Mouse (Mus musculus): ENCODE data around the gene Dmwd. TPM values are rescaled to one million over a fixed set of nuclear protein-coding genes. Genes with fewer than 3 reads are reported as not detected.
A peak's percentile ranks its signal among the peaks of the same experiment; 100 is the strongest.

The Dmwd gene
- polyA plus RNA-seq, 1 experiment from 2014 or later, result 35.2 TPM

GRCm38 (mm10) chr7:19077761-19078160, 1.7 kb downstream of the Dmwd start:
- Histone ChIP-seq H3K4me1 (ENCODE audit: control insufficient read depth, insufficient read depth, low read length) (peaks cover 15% of the 10 kb centered on the region; the same call in 1 of the 2 replicates), H3K9me3 (ENCODE audit: control insufficient read depth, low read length) (no peaks in the 10 kb centered on the region), H3K4me2 (ENCODE audit: low read depth, low read length) (peak overlapping the region; percentile 73), H3K36me3 (ENCODE audit: control insufficient read depth, insufficient read depth, low read length) (peaks cover 38% of the 10 kb centered on the region), H3K27ac (ENCODE audit: low read depth, low read length) (no peak overlapping the region), H3K9ac (replicated peaks; ENCODE audit: low read depth, low read length) (no peak overlapping the region; the same call in 1 of the 2 replicates), H3K27me3 (ENCODE audit: control insufficient read depth, insufficient read depth, low read length) (no peaks in the 10 kb centered on the region; the same call in 1 of the 2 replicates), H3K4me3 (ENCODE audit: low read depth, low read length) (peak overlapping the region; percentile 100; the same call in 1 of the 2 replicates)
- WGBS, result 89% methylated on average over 14 of the region's 14 CpGs
- ATAC-seq (ENCODE audit: low read depth), result no peak

- no peak overlapping the region for H3K4me3 ChIP-seq (ENCODE audit: low read depth, low read length)
- H3K9ac ChIP-seq (replicated peaks; ENCODE audit: low read depth, low read length), result no peak overlapping the region
- peaks cover 15% of the 10 kb centered on the region; the same call in 1 of the 2 replicates for H3K4me1 ChIP-seq (ENCODE audit: control insufficient read depth, insufficient read depth, low read length)
- H3K4me2 ChIP-seq (ENCODE audit: low read depth, low read length), result no peak overlapping the region
- H3K9me3 ChIP-seq (ENCODE audit: control insufficient read depth, low read length), result no peaks in the 10 kb centered on the region
- H3K36me3 ChIP-seq (ENCODE audit: control insufficient read depth, insufficient read depth, low read length), result peaks cover 41% of the 10 kb centered on the region
- no peaks in the 10 kb centered on the region; the same call in 1 of the 2 replicates for H3K27me3 ChIP-seq (ENCODE audit: control insufficient read depth, insufficient read depth, low read length)
- WGBS, result 90% methylated on average over 3 of the region's 3 CpGs
- no peak for ATAC-seq (ENCODE audit: low read depth)
- H3K27ac ChIP-seq (ENCODE audit: low read depth, low read length), result no peak overlapping the region
These were observed 2.7 kb downstream of the Dmwd start for GRCm38 (mm10) chr7:19078732-19079131.

- H3K4me3 ChIP-seq (ENCODE audit: low read depth, low read length), result no peak overlapping the region
- H3K4me2 ChIP-seq (ENCODE audit: low read depth, low read length), result no peak overlapping the region
- ATAC-seq (ENCODE audit: low read depth), result no peak
- no peaks in the 10 kb centered on the region; the same call in 1 of the 2 replicates for H3K27me3 ChIP-seq (ENCODE audit: control insufficient read depth, insufficient read depth, low read length)
- peaks cover 41% of the 10 kb centered on the region for H3K36me3 ChIP-seq (ENCODE audit: control insufficient read depth, insufficient read depth, low read length)
- H3K27ac ChIP-seq (ENCODE audit: low read depth, low read length), result no peak overlapping the region
- 93% methylated on average over 19 of the region's 19 CpGs for WGBS
- no peak overlapping the region for H3K9ac ChIP-seq (replicated peaks; ENCODE audit: low read depth, low read length)
- no peaks in the 10 kb centered on the region for H3K9me3 ChIP-seq (ENCODE audit: control insufficient read depth, low read length)
- peaks cover 11% of the 10 kb centered on the region; the same call in 1 of the 2 replicates for H3K4me1 ChIP-seq (ENCODE audit: control insufficient read depth, insufficient read depth, low read length)
These were observed 4.5 kb downstream of the Dmwd start for GRCm38 (mm10) chr7:19080451-19080950.

- Histone ChIP-seq H3K36me3 (ENCODE audit: control insufficient read depth, insufficient read depth, low read length) (peaks cover 44% of the 10 kb centered on the region), H3K4me2 (ENCODE audit: low read depth, low read length) (no peak overlapping the region), H3K27ac (ENCODE audit: low read depth, low read length) (no peak overlapping the region), H3K9ac (replicated peaks; ENCODE audit: low read depth, low read length) (no peak overlapping the region), H3K27me3 (ENCODE audit: control insufficient read depth, insufficient read depth, low read length) (no peaks in the 10 kb centered on the region), H3K4me3 (ENCODE audit: low read depth, low read length) (no peak overlapping the region), H3K9me3 (ENCODE audit: control insufficient read depth, low read length) (no peaks in the 10 kb centered on the region), H3K4me1 (ENCODE audit: control insufficient read depth, insufficient read depth, low read length) (peaks cover 6% of the 10 kb centered on the region; the same call in 1 of the 2 replicates)
- no peak for ATAC-seq (ENCODE audit: low read depth)
- WGBS, result 80% methylated on average over 4 of the region's 4 CpGs
These were observed 6.1 kb downstream of the Dmwd start for GRCm38 (mm10) chr7:19082171-19082570.

GRCm38 (mm10) chr7:19083096-19083495, 7.1 kb downstream of the Dmwd start:
- ATAC-seq (ENCODE audit: low read depth), result no peak
- WGBS, result 59% methylated on average over 6 of the region's 6 CpGs
- Histone ChIP-seq H3K27me3 (ENCODE audit: control insufficient read depth, insufficient read depth, low read length) (no peaks in the 10 kb centered on the region), H3K4me2 (ENCODE audit: low read depth, low read length) (no peak overlapping the region), H3K4me1 (ENCODE audit: control insufficient read depth, insufficient read depth, low read length) (no peaks in the 10 kb centered on the region), H3K9ac (replicated peaks; ENCODE audit: low read depth, low read length) (no peak overlapping the region), H3K4me3 (ENCODE audit: low read depth, low read length) (no peak overlapping the region), H3K36me3 (ENCODE audit: control insufficient read depth, insufficient read depth, low read length) (peaks cover 44% of the 10 kb centered on the region), H3K27ac (ENCODE audit: low read depth, low read length) (no peak overlapping the region), H3K9me3 (ENCODE audit: control insufficient read depth, low read length) (no peaks in the 10 kb centered on the region)

- Histone ChIP-seq H3K9ac (replicated peaks; ENCODE audit: low read depth, low read length) (no peak within 1 kb of the TSS), H3K27me3 (ENCODE audit: control insufficient read depth, insufficient read depth, low read length) (no peaks in the 10 kb centered on the region), H3K4me3 (ENCODE audit: low read depth, low read length) (no peak within 1 kb of the TSS), H3K36me3 (ENCODE audit: control insufficient read depth, insufficient read depth, low read length) (peaks cover 42% of the 10 kb centered on the region), H3K9me3 (ENCODE audit: control insufficient read depth, low read length) (no peaks in the 10 kb centered on the region), H3K4me1 (ENCODE audit: control insufficient read depth, insufficient read depth, low read length) (no peaks in the 10 kb centered on the region), H3K27ac (ENCODE audit: low read depth, low read length) (no peak within 1 kb of the TSS), H3K4me2 (ENCODE audit: low read depth, low read length) (no peak within 1 kb of the TSS)
- WGBS, result 56% methylated on average over 10 of the region's 10 CpGs
- ATAC-seq (ENCODE audit: low read depth), result no peak
These were observed 7.7 kb downstream of the Dmwd start, which contains the start of gene Dmpk for GRCm38 (mm10) chr7:19083701-19084100. Dmpk (plus strand) TSS chr7:19083849.

GRCm38 (mm10) chr7:19084277-19084771, 8.3 kb downstream of the Dmwd start:
- Histone ChIP-seq H3K4me2 (ENCODE audit: low read depth, low read length) (no peak overlapping the region), H3K4me3 (ENCODE audit: low read depth, low read length) (no peak overlapping the region), H3K36me3 (ENCODE audit: control insufficient read depth, insufficient read depth, low read length) (peaks cover 39% of the 10 kb centered on the region), H3K9me3 (ENCODE audit: control insufficient read depth, low read length) (no peaks in the 10 kb centered on the region), H3K27ac (ENCODE audit: low read depth, low read length) (no peak overlapping the region), H3K27me3 (ENCODE audit: control insufficient read depth, insufficient read depth, low read length) (no peaks in the 10 kb centered on the region), H3K4me1 (ENCODE audit: control insufficient read depth, insufficient read depth, low read length) (no peaks in the 10 kb centered on the region), H3K9ac (replicated peaks; ENCODE audit: low read depth, low read length) (no peak overlapping the region)
- no peak for ATAC-seq (ENCODE audit: low read depth)
- WGBS, result 88% methylated on average over 6 of the region's 6 CpGs

- Histone ChIP-seq H3K27me3 (ENCODE audit: control insufficient read depth, insufficient read depth, low read length) (no peaks in the 10 kb centered on the region), H3K36me3 (ENCODE audit: control insufficient read depth, insufficient read depth, low read length) (peaks cover 35% of the 10 kb centered on the region), H3K27ac (ENCODE audit: low read depth, low read length) (no peak overlapping the region), H3K4me2 (ENCODE audit: low read depth, low read length) (no peak overlapping the region), H3K9me3 (ENCODE audit: control insufficient read depth, low read length) (no peaks in the 10 kb centered on the region), H3K4me1 (ENCODE audit: control insufficient read depth, insufficient read depth, low read length) (no peaks in the 10 kb centered on the region), H3K4me3 (ENCODE audit: low read depth, low read length) (no peak overlapping the region), H3K9ac (replicated peaks; ENCODE audit: low read depth, low read length) (no peak overlapping the region)
- ATAC-seq (ENCODE audit: low read depth), result no peak
- 23% methylated on average over 8 of the region's 9 CpGs for WGBS
These were observed 9.0 kb downstream of the Dmwd start for GRCm38 (mm10) chr7:19084921-19085473.

- no peak overlapping the region for H3K4me2 ChIP-seq (ENCODE audit: low read depth, low read length)
- H3K36me3 ChIP-seq (ENCODE audit: control insufficient read depth, insufficient read depth, low read length), result peaks cover 32% of the 10 kb centered on the region
- no peak for ATAC-seq (ENCODE audit: low read depth)
- no peak overlapping the region for H3K4me3 ChIP-seq (ENCODE audit: low read depth, low read length)
- no peaks in the 10 kb centered on the region; the same call in 1 of the 2 replicates for H3K27me3 ChIP-seq (ENCODE audit: control insufficient read depth, insufficient read depth, low read length)
- WGBS, result 10% methylated on average over 6 of the region's 6 CpGs
- H3K4me1 ChIP-seq (ENCODE audit: control insufficient read depth, insufficient read depth, low read length), result no peaks in the 10 kb centered on the region
- H3K27ac ChIP-seq (ENCODE audit: low read depth, low read length), result no peak overlapping the region
- no peak overlapping the region for H3K9ac ChIP-seq (replicated peaks; ENCODE audit: low read depth, low read length)
- no peaks in the 10 kb centered on the region for H3K9me3 ChIP-seq (ENCODE audit: control insufficient read depth, low read length)
These were observed 9.5 kb downstream of the Dmwd start for GRCm38 (mm10) chr7:19085495-19085894.

Measured in neural tube, embryonic 14.5 days (tissue).